Mouse (Mus musculus) R1 (cell line): ENCODE data around the gene Rai1.

ENCODE experiments used
- DNase-seq: peaks from one replicate; pipeline ENCODE4 v3.0.0-alpha.2; 2018; ENCODE audit warnings: low read depth, low spot score

Gene Rai1

GRCm38 (mm10) chr11:60104810-60105592 is at the start of gene Rai1:
Gene Rai1, plus strand, starts transcription at chr11:60105013.
- peak; percentile 79 for DNase-seq

GRCm38 (mm10) chr11:60056520-60056919 is 48.3 kb upstream of the Rai1 start:
- no peak for DNase-seq

DNA sequence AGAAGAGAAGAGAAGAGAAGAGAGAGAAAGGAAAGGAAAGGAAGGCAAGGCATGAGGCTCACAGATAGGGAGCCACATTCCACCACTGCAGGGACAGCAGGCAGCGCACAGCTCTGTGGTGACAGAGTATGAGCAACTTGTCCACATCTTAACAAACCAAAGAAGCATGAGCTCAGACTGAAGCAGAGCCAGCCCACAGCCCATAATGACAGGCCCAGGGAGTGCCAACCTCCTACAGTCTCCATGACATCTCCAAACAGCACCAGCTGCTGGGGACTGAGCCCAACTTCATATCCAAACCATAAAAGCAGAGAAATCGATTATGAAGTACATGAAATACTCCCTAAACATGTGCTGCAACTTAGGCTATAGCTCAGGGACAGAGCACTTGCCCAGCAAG is 46.8 kb upstream of the Rai1 start:
- no peak for DNase-seq

DNA sequence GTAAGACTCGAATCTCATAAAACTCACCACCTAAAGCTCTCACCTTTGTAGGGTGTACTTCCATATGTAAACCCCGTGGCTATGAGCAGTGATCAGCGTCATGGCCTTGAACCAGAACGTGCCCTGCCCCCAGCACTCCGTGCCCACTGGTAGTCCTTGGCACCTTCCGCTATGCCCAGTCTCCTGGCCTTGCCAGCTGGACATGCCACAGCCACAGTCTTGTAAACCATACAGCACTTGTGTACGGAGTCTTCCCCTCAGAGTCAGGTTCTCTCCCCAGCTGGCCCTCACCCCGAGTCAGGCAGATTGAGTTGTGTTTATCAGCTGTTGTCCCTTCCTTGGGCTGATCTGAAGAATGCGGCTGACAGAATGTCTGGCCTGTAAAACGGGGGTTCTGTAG is 46.4 kb upstream of the Rai1 start:
- no peak for DNase-seq

DNA sequence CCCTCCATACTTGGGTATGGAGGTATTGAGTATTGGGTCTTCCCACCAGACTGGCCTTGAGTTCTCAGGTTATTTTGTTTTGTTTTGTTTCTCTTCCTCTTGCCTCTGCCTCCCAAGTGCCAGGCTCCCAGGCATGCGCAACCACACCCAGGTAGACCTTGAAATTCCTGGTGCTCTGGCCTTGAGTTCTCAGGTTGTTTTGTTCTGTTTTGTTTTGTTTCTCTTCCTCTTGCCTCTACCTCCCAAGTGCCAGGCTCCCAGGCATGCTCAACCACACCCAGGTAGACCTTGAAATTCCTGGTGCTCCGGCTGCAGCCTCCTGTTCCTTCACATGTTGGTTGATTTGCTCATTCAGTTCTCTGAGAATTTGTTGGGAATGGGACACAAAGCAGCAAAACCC is 44.8 kb upstream of the Rai1 start:
- peak; percentile 85 for DNase-seq

GRCm38 (mm10) chr11:60061504-60062006 is 43.3 kb upstream of the Rai1 start:
- DNase-seq, result no peak

GRCm38 (mm10) chr11:60065267-60065666 is 39.5 kb upstream of the Rai1 start:
- DNase-seq, result no peak

DNA sequence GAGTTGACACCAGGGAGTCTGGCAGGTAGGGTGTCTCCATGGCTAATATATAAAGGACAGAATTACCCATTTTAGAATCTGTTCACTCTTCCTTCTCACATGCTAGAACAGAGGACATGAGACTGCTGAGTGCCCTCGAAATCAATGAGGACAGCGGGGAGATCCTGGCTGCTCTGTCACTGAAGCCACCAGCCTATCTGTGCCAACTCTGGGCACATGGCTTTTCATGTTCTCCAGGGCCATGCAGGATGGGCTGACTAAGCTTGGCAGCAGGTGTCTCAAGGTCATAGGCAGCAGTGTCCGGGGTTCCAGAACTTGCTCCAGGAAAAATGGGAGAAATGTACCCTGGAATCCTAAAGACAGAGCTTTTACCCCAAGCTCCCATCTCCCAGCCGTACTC is 37.2 kb upstream of the Rai1 start:
- DNase-seq, result no peak

DNA sequence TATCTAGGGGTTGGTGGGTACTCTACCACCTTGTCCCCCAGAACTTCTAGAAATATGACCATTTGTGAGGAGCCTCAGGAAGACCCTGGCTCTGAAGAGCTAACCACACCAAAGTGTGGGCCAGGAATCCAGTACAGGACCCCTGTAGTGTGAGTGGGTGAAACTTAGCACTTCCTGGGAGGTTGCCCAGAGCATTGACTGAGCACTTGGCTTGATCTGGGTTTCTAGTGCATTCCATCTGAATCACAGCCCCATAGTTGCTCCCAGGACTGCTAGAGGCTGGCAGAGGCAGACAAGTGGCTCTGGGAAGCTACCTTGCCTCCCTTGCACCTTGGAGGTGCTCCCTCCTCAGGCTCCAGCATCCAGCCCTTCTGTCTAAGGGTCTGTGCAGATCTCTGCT is 36.2 kb upstream of the Rai1 start:
- no peak for DNase-seq

DNA sequence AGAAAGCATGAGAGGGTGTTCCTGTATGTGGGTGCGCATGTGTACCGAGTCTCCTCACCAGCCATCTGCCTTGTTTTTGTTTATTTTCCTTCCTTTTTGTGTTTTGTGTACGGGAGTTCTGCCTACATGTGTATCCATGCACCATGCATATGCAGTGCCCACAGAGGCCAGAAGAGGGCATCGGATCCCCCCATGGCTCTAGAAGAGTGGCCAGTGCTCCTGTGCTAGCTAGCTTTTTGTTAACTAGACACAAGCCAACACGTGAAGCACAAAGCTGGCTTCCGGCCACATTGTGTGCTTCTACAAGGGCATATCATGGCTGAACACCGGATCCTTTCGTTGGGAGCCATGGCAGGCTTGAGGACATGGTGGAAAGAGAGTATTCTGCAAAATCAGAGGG is 34.2 kb upstream of the Rai1 start:
- DNase-seq, result peak; percentile 62

- DNase-seq, result no peak
These were observed 33.6 kb upstream of the Rai1 start for GRCm38 (mm10) chr11:60071221-60071620.

DNA sequence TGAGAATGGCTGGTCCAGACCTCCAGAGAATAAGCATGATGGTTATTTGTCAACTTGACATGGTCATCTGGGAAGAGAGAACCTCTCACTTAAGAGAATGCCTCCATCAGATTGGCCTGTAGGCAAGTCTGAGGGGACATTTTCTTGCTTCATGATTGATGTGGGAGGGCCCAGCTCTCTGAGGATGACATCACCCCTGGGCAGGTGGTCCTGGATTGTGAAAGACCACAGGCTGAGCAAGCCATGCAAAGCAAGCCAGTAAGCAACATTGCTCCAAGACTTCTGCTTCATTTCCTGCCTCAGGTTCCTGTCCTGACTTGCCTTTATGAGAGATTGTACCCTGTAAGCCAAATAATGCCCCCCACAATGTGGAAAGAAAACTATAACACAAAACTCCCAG is 31.7 kb upstream of the Rai1 start:
- DNase-seq, result no peak

DNA sequence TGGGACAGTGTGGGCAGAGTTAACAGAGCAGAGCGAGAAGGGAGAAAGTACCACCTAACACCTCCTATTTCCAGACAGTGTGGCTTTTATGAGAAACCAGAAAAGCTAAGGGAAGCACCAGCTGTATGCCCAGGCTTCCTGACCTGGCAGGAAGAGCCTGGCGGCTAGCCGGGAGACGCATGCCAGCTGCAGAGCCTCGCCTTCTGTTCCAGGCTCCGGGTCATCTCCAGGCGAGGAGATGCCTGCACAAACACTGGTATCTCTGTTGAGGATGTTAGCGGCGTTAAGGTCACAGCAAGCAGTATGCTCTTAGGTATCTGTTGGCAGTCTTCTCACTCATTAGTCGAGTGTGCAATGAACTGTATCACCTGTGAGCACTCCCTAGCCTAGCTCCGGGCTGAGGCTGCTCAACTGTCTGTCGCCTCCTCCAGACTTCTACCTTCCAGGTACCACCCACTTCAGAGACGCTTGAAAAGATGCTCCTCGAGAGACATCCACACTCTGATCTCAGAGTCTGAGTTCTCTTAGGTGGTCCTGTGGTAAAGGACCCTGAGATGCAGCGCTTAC is 30.8 kb upstream of the Rai1 start:
- DNase-seq, result no peak

GRCm38 (mm10) chr11:60076183-60076582 is 28.6 kb upstream of the Rai1 start:
- DNase-seq, result no peak

DNA sequence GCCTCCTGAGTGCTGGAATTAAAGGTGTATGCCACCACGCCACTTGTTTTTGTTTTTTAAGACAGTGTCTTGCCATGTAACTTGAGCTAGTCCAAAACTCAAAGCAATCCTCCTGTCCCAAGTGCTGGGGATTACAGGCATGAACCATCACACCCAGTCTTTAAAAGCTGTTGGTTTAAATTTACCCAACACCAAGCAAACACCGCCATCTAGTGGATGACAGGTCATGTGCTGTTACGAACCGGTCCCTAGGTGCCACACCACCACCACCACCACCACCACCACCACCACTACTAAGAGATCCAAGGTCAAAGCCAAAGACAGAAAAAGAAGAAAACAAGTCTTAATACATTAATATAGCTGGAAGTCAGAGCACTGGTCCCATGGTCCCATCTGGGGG is 28.0 kb upstream of the Rai1 start:
- DNase-seq, result peak; percentile 81

DNA sequence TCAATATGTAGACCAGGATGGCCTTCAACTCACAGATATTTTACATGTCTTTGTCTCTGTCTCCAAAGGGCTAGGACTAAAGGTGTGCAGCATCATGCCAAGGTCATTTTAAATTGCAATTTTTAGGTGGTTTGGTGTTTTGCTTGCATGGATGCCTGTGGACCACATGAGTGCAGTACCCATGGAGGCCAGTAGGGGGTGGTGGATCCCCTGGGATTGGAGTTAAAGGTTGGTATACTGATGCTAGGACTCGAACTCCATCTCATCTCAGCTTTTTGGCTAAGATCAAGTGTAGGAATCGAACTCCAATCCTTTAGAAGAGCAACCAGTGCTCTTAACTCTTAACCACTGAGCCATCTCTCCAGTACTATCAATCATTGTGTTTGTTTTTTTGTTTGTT is 20.2 kb upstream of the Rai1 start:
- peak; percentile 65 for DNase-seq

GRCm38 (mm10) chr11:60086676-60087075 is 18.1 kb upstream of the Rai1 start:
- no peak for DNase-seq

DNA sequence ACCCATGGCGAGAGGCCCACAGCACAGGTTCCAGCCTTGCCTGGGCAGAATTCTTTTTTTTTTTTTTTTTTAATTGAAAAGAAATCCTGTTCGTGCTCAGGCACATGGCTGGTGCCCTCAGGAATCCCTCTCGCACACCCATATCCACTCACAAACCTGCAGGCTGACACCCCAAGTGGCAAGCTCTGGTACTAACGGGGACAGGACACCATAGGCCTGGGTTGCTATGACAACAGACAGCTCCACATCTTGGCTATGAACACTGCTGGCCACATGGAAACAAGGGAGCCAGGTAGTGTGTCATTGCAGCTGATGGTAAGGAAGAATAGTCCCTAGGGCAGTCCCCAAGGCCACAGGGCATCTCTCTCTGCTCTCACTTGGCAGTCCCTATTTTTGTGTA is 15.9 kb upstream of the Rai1 start:
- DNase-seq, result peak; percentile 92

DNA sequence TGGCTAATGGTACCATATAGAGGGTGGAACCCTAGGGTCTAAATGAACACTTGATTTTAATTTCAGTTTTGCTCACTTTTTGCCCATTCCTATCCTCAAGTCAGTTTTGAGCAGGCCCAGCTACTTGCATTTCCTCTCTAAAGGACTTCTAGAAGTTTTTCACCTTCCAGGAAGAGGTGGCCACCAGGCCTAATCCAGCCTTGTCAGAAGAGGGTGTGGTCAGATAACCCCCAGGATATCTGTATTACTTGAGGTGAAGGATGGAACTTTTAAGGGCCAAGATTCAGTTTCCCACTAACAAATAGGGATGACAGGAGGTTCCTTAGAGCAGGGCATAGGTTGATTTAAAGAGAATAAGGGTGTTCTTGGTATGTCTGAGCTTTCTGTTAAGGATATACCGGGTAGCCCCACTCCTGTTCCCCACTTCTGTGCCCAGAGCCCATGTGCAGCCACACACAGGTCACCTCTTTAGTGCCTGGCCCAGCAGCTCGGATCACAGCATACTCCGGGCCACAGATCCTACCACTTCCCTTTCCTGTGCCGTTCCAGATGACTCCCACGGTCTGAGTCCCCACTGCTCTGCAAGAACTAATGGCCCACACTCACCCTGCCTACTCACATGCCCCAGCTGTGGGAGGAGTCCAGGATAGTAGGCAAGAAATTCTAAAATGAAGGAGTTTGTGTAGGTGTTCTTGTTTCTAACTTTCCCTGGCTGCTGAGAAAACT is 14.0 kb upstream of the Rai1 start:
- DNase-seq, result no peak

DNA sequence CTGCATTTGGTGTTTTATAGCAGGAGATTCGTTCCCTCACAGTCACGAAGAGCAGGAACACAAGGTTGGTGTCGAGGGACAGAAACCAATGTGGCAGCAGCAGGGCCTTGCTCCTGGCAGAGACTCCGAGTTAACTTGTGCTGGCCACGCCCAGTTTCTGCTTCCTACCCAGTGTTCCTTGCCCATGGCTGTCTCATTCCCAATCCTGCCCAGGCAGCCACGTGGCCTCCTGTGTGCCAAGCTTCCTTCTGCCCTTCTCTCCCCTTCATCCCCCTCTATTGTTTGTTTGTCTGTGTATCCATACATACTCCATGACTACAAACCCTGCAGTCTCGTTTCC is 13.4 kb upstream of the Rai1 start:
- no peak for DNase-seq

DNA sequence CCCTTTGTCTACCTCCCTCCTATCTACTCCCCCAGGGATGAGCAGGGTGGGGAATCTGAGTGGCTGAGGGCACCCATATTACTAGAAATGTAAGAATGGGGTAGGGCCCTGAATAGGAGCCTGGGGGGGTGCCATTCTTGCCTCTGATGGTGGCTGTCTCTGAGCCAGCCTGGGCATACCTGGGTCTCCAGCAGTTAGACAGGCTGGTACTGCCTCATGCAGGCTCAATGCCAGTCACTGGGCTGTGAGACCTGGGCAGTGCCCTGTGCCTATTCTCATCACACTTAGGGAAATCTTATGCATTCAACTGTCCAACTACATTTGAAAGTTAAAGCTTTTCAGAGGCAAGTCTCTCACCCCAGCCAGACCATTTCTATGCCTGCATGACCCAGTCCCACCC is 11.6 kb upstream of the Rai1 start:
- DNase-seq, result no peak

DNA sequence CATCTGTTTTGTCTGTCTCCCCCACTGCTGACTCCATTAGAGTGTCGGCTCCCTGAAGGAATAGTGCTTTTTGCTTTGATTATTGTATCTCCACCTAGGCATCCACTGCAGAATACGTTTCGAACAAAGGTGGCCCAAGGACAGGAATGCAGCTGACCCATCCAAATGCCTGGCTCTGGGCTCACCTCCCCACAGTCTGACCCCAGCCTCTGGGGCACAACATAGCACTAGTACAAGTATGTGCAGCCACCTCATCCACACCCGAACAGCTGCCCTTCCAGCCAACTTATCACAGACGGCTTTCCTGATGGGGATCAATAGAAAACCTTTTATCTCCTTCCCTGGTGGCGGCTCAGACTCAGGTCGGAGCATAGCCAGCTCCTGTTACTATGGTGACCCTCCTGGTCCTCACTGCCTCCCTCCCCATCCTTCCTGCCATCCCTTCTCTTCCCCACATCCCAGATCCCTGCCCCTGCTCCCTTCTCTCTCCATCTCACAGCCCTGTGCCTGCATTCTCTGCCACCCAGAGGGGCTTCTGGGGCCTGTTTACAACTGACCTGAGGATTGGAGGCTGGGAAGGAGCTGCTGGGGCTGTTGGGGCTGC is 10.7 kb upstream of the Rai1 start:
- no peak for DNase-seq
